Mouse (Mus musculus) frontal cortex, postnatal 14 days (tissue): ENCODE data around the gene Gm8068.
"Not testable (repeated sequence)": the region's sequence is repeated elsewhere in the genome, so short reads cannot be mapped to it uniquely, and the experiment has no call there.

ENCODE experiments used
- DNase-seq, 2 experiments: peaks; one replicate each; pipeline ENCODE4 v3.0.0; 2022; ENCODE audit warnings: low spot score in 2 of 2

Gene Gm8068

GRCm38 (mm10) chr14:41701785-41702184 lies at the start of gene Gm8068:
TSS of gene Gm8068 (minus strand) at chr14:41701885.
- DNase-seq: not testable (repeated sequence)

GRCm38 (mm10) chr14:41750514-41750913 lies 48.8 kb upstream of the Gm8068 start, which contains the start of gene Gm7929:
TSS of gene Gm7929 (minus strand) at chr14:41750614.
- DNase-seq: not testable (repeated sequence)

- not testable (repeated sequence) for DNase-seq
These were observed 21.8 kb upstream of the Gm8068 start for GRCm38 (mm10) chr14:41723437-41723836.

- not testable (repeated sequence) for DNase-seq
These were observed 15.5 kb upstream of the Gm8068 start for GRCm38 (mm10) chr14:41717180-41717579.

GRCm38 (mm10) chr14:41648176-41648575 lies 53.5 kb downstream of the Gm8068 start:
- not testable (repeated sequence) for DNase-seq
